Mouse (Mus musculus) neural tube, embryonic 12.5 days (tissue): ENCODE data around the gene Rnaseh1. TPM values are rescaled to one million over a fixed set of nuclear protein-coding genes. Genes with fewer than 3 reads are reported as not detected.
A peak's percentile ranks its signal among the peaks of the same experiment; 100 is the strongest.

Source experiments
- ATAC-seq: fragments of 200-750 bp; cut with Nextera tagmentation; 2 replicates; pipeline ENCODE4 v1.8.0; 2017; ENCODE audit warnings: low read depth, mild to moderate bottlenecking, moderate TSS enrichment, moderate library complexity; ENCODE audit not compliant: low FRiP score
- H3K27ac ChIP-seq: fragments of 300-500 bp; sonication (generic); 2 replicates; pipeline ENCODE4 v1.5.1; 2016
- H3K27me3 ChIP-seq: fragments of 300-500 bp; sonication (generic); replicated peaks from 2 replicates; pipeline ENCODE4 v1.6.1; 2016; ENCODE audit warnings: mild to moderate bottlenecking
- H3K36me3 ChIP-seq: fragments of 300-500 bp; sonication (generic); 2 replicates; pipeline ENCODE4 v1.6.1; 2016; ENCODE audit warnings: mild to moderate bottlenecking
- H3K4me1 ChIP-seq: fragments of 300-500 bp; sonication (generic); 2 replicates; pipeline ENCODE4 v1.6.1; 2016
- H3K4me2 ChIP-seq: fragments of 300-500 bp; sonication (generic); replicated peaks from 2 replicates; pipeline ENCODE4 v1.6.1; 2016; ENCODE audit warnings: mild to moderate bottlenecking
- H3K4me3 ChIP-seq: fragments of 300-500 bp; sonication (generic); 2 replicates; pipeline ENCODE4 v1.5.1; 2016
- H3K9ac ChIP-seq: fragments of 300-500 bp; sonication (generic); 2 replicates; pipeline ENCODE4 v1.6.1; 2016; ENCODE audit warnings: mild to moderate bottlenecking
- H3K9me3 ChIP-seq: fragments of 300-500 bp; sonication (generic); 2 replicates; pipeline ENCODE4 v1.6.1; 2016; ENCODE audit warnings: mild to moderate bottlenecking
- WGBS: fragments of 180-500 bp; shearing (Covaris S2); methylation state at CpG from one replicate; pipeline ENCODE4 v1.1.7; 2016; 5-methylcytosine and 5-hydroxymethylcytosine counted together
- polyA plus RNA-seq: library from polyadenylated mRNA; unstranded; fragments of >200 nt; fragmentation: Nextera tagmentation; extraction: Ambion mirVana; gene quantifications from 2 replicates; pipeline ENCODE4 v1.2.1, GENCODE M21; 2016

Rnaseh1 gene
- polyA plus RNA-seq = 29.3 and 29.6 TPM in 2 replicates

DNA sequence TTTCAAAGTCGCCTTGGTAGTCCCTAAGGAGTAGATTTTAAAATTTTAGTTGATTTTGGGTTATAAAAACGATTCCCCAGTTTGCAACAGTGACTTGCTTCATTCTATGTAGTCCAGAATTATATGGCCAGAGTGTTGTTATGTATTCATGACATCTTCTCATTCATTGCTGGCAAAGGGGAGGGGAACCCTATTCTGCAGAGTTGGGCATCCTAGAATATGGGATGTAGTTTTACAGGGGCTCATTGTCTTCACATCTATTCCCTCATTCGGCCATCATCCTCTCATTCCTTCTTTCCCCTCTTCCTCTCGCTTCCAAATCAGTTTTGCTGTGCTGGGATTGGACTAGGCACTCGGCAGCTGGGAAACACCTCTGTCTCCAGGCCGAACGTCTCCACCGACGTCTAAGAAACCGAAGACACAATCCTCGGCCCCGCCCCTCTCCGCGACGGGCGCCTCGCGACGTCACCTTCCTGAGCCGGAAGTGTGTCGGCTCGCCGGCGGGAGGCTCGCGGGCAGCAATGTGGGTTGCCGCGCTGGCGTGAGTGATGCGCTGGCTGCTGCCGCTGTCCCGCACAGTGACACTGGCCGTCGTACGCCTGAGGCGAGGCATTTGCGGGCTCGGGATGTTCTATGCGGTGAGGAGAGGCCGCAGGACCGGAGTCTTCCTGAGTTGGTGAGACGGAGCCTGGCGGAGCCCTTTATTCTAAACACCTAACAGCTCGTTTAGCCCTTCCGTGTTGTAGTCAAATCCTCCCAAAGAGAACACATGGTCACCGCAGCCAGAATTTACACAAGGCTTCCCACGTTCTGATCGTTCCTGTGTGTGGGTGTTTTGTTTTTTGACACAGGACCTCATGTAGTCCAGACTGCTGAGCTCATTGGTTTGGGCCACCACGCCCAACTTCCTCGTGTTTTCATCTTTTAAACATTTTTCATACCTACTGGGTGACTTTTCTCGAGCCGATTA is at the start of gene Rnaseh1:
Rnaseh1 (plus strand) TSS at position 462 of the 970 bp plus-strand sequence.
- Histone ChIP-seq H3K27ac (peak within 1 kb of the TSS; percentile 34; the same call in 1 of the 2 replicates), H3K9ac (peak within 1 kb of the TSS; percentile 58)

DNA sequence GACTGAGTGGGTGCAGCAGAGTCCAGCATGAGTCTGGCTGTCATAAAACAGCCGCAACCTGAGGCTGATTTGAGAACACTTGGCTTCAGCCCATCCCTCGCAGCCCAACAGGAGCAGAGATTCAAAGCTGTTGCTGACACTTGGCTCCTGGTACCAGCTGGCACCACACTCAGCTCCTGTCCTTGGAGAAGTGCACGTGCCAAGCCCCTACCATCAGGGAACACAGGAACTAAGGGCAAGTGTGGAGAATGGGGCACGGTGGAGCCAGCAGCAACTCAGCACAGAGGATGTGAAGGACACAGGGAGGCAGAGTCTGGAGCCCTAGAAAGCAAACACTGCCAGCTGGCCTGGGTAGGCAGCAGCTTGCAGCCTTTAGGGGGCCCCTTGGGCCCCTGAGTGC is 47.1 kb upstream of the Rnaseh1 start:
- Histone ChIP-seq H3K4me3 (no peak overlapping the region), H3K27me3 (no peaks in the 10 kb centered on the region), H3K36me3 (no peaks in the 10 kb centered on the region), H3K9me3 (no peaks in the 10 kb centered on the region), H3K27ac (no peak overlapping the region), H3K9ac (no peak overlapping the region), H3K4me2 (no peak overlapping the region), H3K4me1 (no peaks in the 10 kb centered on the region)
- 25% methylated on average over 4 of the region's 4 CpGs for WGBS
- ATAC-seq = no peak

More for the DNA sequence above, at the start of gene Rnaseh1:
- peak within 1 kb of the TSS; percentile 60 for H3K4me3 ChIP-seq
- peak within 1 kb of the TSS; percentile 81 for H3K4me2 ChIP-seq
- H3K27me3 ChIP-seq = no peaks in the 10 kb centered on the region
- H3K4me1 ChIP-seq = peaks cover 10% of the 10 kb centered on the region
- no peaks in the 10 kb centered on the region for H3K9me3 ChIP-seq
- peaks cover 13% of the 10 kb centered on the region for H3K36me3 ChIP-seq
- ATAC-seq = peak; percentile 91
- WGBS = 2% methylated on average over 52 of the region's 52 CpGs

DNA sequence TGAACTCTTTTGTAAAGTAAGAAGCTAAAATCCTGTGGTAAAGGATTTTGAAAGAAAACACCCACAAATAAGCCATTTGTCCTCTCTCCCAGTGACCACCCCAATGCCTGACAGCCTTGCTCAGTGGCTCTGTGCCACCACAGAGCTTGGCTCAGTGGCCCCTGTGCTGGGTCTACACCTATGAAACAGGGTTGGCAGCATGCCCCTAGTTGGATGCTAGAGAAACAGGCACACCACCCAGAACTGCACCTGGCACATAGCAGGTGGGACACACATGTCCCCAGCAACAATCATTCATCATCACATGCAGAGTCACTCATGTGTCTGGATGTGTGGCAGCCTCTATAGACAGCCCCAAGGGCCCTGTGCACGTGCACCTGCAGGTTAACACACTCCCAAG is 45.9 kb upstream of the Rnaseh1 start:
- Histone ChIP-seq H3K4me2 (no peak overlapping the region), H3K27me3 (no peaks in the 10 kb centered on the region), H3K9ac (no peak overlapping the region), H3K36me3 (no peaks in the 10 kb centered on the region), H3K27ac (no peak overlapping the region), H3K4me1 (peaks cover 7% of the 10 kb centered on the region), H3K4me3 (no peak overlapping the region), H3K9me3 (no peaks in the 10 kb centered on the region)
- no peak for ATAC-seq
- WGBS = 63% methylated on average over 1 of the region's 1 CpGs

DNA sequence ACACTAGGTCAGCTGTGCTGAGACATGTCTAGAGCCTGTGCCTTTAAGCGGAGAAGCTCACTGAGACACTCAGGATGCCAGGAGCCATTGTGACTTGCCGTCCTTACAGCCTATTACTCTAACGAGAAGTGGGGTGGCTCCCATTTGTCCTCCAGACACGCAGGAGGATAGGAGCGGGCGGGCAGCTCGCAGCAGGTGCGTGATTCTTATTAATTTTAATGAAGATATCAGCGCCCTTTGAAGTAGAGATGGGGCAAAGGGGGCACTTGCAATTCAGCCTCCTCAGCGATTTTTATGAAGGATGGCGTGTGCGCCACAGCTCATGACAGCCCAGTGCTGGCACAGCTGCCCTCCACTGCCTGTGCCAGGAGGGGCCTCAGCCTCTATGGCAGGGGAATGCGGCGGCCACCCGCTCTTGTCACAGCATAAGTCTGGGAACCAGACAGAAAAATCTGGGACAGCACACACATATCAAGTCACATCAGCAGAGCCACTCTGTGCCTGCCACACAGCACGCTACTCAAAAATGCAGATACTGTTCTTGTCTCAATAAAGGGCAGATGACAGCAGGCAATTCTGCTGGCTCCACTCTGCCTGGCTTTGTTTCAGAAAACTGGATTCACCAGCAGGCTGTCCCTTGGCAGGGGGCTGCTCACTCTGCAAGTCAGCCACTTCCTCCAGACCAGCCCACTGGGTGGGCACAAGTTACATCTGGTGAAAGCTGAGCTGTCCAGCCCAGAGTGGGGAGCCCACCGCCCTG is 41.7 kb upstream of the Rnaseh1 start:
- no peaks in the 10 kb centered on the region for H3K27me3 ChIP-seq
- H3K27ac ChIP-seq = peak overlapping the region; percentile 46
- ATAC-seq = peak; percentile 74
- no peaks in the 10 kb centered on the region for H3K36me3 ChIP-seq
- no peaks in the 10 kb centered on the region for H3K9me3 ChIP-seq
- peaks cover 7% of the 10 kb centered on the region for H3K4me1 ChIP-seq
- H3K4me3 ChIP-seq = no peak overlapping the region
- WGBS = 55% methylated on average over 17 of the region's 17 CpGs
- peak overlapping the region; percentile 35; the same call in 1 of the 2 replicates for H3K4me2 ChIP-seq
- peak overlapping the region; percentile 40; the same call in 1 of the 2 replicates for H3K9ac ChIP-seq

DNA sequence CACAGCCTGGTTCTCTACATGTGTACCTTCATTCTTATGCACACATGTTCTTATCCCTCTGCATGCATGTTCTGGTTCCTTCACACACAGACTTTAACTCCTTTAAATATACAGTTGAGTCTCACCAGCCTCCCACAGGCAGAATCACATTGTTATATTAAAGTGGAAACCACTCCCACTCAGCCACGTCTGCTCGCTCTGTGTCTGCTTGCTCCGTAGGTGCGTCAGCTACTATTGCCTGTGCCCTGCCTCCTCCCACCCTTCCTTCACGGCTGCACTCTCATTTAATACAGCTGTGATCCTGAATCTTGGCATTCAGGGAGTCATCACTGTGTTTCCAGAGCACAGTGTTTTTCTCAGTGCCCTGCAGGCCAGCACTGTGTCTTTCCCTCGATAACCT is 37.0 kb upstream of the Rnaseh1 start:
- Histone ChIP-seq H3K9ac (no peak overlapping the region), H3K9me3 (no peaks in the 10 kb centered on the region), H3K4me3 (no peak overlapping the region), H3K27ac (no peak overlapping the region), H3K4me1 (peaks cover 7% of the 10 kb centered on the region), H3K27me3 (no peaks in the 10 kb centered on the region), H3K36me3 (no peaks in the 10 kb centered on the region), H3K4me2 (no peak overlapping the region)
- no peak for ATAC-seq
- 75% methylated on average over 6 of the region's 6 CpGs for WGBS

DNA sequence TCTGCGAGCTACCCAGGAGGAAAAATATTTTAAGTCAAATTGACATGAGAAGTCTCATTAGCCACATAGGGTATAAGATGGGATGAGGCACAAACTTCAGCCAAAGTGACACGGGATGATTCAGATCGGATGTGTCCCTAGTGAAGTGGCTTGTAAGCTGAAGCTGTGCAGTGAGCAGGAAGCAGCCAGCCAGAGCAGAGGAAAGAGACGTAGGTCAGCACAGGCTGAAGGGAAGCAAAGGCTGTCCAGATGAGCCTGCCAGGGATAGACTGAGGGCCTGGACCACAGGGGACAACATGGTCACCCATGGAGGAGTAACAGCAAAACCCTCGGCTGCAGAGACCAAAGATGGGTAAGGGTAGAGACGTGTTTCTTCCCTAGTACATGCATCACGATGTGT is 35.0 kb upstream of the Rnaseh1 start:
- 80% methylated on average over 7 of the region's 7 CpGs for WGBS

DNA sequence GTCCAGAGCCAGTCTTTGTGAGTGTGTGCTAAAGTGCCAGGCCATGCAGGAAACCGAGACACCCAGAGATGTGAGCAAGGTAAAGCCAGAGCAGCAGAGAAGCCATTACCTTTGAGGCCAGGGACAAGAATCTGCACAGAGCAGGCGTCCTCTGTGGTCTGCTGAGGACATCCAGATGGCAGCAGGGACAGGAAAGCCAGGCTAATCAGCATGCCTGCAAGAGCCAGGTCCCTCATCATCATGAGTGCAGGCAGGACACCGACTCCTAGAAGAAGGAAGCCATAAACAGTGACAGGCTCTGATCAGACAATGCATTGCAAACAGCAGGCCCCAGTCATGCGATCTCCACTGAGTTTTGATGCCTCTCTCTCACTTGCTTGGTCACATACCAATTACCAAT is 32.1 kb upstream of the Rnaseh1 start:
- no peak for ATAC-seq
- H3K4me2 ChIP-seq = no peak overlapping the region
- WGBS = 64% methylated on average over 4 of the region's 4 CpGs

More for the DNA sequence above, 35.0 kb upstream of the Rnaseh1 start:
- Histone ChIP-seq H3K4me3 (no peak overlapping the region), H3K4me1 (no peaks in the 10 kb centered on the region), H3K27me3 (no peaks in the 10 kb centered on the region), H3K36me3 (no peaks in the 10 kb centered on the region), H3K9me3 (no peaks in the 10 kb centered on the region), H3K9ac (no peak overlapping the region), H3K4me2 (no peak overlapping the region), H3K27ac (no peak overlapping the region)
- no peak for ATAC-seq

DNA sequence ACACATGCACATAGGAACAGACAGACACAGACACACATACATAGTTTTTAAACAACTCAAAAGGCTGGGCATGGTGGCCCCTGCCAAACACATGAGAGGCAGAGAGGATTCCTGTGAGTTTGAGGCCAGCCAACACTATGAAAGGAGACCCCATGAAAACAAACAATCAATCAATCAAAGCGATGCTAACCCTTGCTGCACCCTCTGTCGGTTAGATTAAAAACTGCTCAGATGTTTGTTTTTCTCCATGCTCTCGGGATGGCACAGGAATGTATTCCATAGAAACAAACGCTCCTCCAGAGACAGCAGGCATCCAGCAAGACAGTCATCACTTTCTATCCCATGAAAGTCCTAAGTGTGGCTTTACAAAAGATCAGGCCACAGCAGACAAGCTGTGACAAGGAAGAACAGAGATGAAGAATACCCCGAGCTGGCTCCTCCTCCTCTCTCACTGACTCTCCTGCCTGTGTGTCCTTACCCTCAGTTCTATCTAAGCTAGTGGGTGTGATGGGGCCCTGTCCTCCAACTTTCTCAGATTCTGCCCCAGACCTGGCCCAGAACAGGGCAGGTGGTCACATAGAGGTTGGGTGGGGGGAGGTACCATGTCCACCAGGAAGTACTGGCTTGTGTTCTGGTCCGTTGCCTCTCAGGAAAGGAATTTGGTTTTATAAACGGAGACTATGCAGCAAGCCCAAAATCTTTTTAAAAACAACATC is 27.8 kb upstream of the Rnaseh1 start:
- Histone ChIP-seq H3K27ac (no peak overlapping the region), H3K4me1 (no peaks in the 10 kb centered on the region; the same call in 1 of the 2 replicates), H3K4me3 (no peak overlapping the region), H3K36me3 (no peaks in the 10 kb centered on the region), H3K9me3 (no peaks in the 10 kb centered on the region), H3K27me3 (no peaks in the 10 kb centered on the region), H3K4me2 (no peak overlapping the region), H3K9ac (no peak overlapping the region)
- WGBS = 40% methylated on average over 7 of the region's 7 CpGs
- ATAC-seq = no peak

More for the DNA sequence above, 32.1 kb upstream of the Rnaseh1 start:
- Histone ChIP-seq H3K4me3 (no peak overlapping the region), H3K27ac (no peak overlapping the region), H3K4me1 (no peaks in the 10 kb centered on the region; the same call in 1 of the 2 replicates), H3K9me3 (no peaks in the 10 kb centered on the region), H3K27me3 (no peaks in the 10 kb centered on the region), H3K9ac (no peak overlapping the region), H3K36me3 (no peaks in the 10 kb centered on the region)

DNA sequence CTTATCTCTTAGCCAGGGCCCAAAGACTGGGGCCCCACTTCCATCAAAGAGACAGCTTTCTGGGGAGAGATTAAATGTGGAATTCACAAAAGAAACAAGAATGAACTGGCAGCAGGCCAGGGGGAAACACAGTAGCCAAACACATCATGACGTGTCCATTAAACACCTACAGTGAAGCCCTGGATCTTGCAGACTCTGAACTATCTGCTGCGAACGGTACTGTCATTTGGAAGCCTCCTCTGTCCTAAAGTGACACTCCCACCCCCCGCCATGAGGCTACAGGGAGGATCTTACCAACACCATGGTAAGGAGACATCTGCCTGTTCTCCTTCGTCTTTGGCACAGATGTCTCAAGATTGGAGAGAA is 27.3 kb upstream of the Rnaseh1 start:
- no peak overlapping the region for H3K27ac ChIP-seq
- no peaks in the 10 kb centered on the region; the same call in 1 of the 2 replicates for H3K4me1 ChIP-seq
- no peak overlapping the region for H3K9ac ChIP-seq
- 69% methylated on average over 5 of the region's 5 CpGs for WGBS
- no peak for ATAC-seq
- no peaks in the 10 kb centered on the region for H3K27me3 ChIP-seq
- no peaks in the 10 kb centered on the region for H3K9me3 ChIP-seq
- H3K36me3 ChIP-seq = no peaks in the 10 kb centered on the region
- no peak overlapping the region for H3K4me2 ChIP-seq
- H3K4me3 ChIP-seq = no peak overlapping the region

DNA sequence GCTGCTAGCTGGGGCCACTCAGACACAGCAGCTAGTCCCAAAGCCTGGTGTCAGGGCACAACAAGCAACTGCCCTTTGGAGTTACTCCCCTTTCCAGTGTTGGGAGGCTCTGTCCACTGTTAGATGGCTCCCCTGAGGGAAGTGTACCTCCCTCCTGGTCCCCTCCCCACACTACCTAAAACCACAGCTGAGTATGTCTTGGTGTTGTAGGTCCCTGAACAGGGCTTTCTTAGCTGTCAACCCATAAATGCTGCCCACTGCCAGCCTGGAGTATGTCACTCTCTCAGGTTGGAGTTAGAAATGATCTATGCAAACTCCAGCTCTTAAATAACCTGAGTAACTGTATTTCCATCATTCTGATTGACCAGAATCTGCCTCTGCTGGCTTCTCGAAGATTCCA is 26.8 kb upstream of the Rnaseh1 start:
- Histone ChIP-seq H3K27me3 (no peaks in the 10 kb centered on the region), H3K4me3 (no peak overlapping the region), H3K27ac (no peak overlapping the region), H3K4me2 (no peak overlapping the region), H3K9ac (no peak overlapping the region), H3K9me3 (no peaks in the 10 kb centered on the region), H3K36me3 (no peaks in the 10 kb centered on the region), H3K4me1 (no peaks in the 10 kb centered on the region; the same call in 1 of the 2 replicates)
- WGBS = 81% methylated on average over 1 of the region's 1 CpGs
- ATAC-seq = no peak

DNA sequence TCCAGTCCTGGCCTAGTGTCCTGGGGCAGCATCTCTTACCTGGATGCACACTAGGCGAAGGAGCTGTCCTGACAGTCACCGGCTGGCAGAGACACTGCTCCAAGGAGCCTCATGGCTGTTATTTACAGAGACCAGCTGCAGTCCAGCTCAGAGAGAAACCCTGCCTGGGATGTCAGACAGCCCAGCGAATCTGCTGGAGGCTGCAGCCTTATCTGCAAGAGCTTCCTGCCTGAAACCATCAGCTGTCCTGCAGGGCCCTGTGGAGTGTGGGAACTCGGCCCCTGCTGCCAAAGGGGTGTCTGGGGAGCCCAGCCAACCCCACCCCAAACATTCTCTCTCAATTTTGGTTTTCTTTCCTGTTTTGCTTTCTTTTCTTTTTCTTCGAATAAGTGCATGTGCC is 26.2 kb upstream of the Rnaseh1 start, which contains the start of gene Colec11:
Colec11 (minus strand) TSS at position 183 of the 400 bp plus-strand sequence.
- H3K27ac ChIP-seq = no peak within 1 kb of the TSS
- H3K27me3 ChIP-seq = no peaks in the 10 kb centered on the region
- H3K9ac ChIP-seq = 0 out of 2 replicates have a peak within 1 kb of the TSS, but pooled peaks have one; percentile 38
- H3K36me3 ChIP-seq = peaks cover 4% of the 10 kb centered on the region; the same call in 1 of the 2 replicates
- WGBS = 65% methylated on average over 5 of the region's 5 CpGs
- H3K4me2 ChIP-seq = no peak within 1 kb of the TSS
- H3K4me1 ChIP-seq = no peaks in the 10 kb centered on the region; the same call in 1 of the 2 replicates
- H3K9me3 ChIP-seq = no peaks in the 10 kb centered on the region
- H3K4me3 ChIP-seq = no peak within 1 kb of the TSS
- no peak for ATAC-seq
